Mouse (Mus musculus): ENCODE measurements at regions not wholly inside any gene's neighbourhood (a gene's known extent, or its start where the extent isn't known, plus 50 kb on each side); places are given as distances from the start of the nearest gene placed in this dataset.

GRCm38 (mm10) chr15:87994546-87994945 lies 450.4 kb downstream of the Fam19a5 start:
- TF ChIP-seq CTCF (IDR thresholded peaks at IDR 0.05; ENCODE audit: extremely low read depth, insufficient read depth, insufficient read length, insufficient replicate concordance) (no peak), POLR2A (IDR thresholded peaks at IDR 0.05; ENCODE audit: low read depth, low read length) (no peak)

Data from spleen, adult 2 months (tissue).